Mouse (Mus musculus) liver, embryonic 14.5 days (tissue): ENCODE results near the gene Sec23a.

Experiments
- CTCF ChIP-seq: IDR thresholded peaks from 2 replicates; pipeline ENCODE4 v1.5.1; 2016; ENCODE audit warnings: antibody characterized with exemption, low read depth, control low read depth
- EP300 ChIP-seq: IDR thresholded peaks from 2 replicates; pipeline ENCODE4 v1.6.1; 2016; ENCODE audit warnings: antibody characterized with exemption, low read depth

DNA sequence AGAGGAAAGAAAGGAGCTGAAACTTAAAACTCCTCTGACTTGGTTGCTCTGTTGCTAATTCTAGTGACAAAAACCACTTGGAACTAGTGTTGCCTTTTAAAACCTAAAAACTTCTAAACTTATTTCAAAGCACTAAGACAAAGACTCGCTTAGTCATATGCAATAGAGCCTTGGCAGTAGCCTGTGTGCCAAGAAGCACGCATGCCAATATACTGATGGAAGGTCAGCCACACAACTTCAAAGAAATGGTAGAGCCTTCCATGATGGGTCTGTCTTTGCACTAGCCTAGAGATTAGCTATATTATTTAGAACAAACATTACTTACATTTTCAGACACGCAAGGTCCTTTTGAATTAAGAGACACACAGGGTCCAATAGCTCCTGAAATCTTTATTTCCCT lies 26.1 kb downstream of the Sec23a start:
- TF ChIP-seq CTCF, result no peak
- TF ChIP-seq EP300, result no peak
